Mouse (Mus musculus) hindbrain, embryonic 13.5 days (tissue): ENCODE measurements around the gene Hist1h4c. TPM values are rescaled to one million over a fixed set of nuclear protein-coding genes. Genes with fewer than 3 reads are reported as not detected.

Experiments
- ATAC-seq: fragments of 200-750 bp; cut with Nextera tagmentation; 2 replicates; pipeline ENCODE4 v1.8.0; 2017; ENCODE audit warnings: moderate TSS enrichment; ENCODE audit not compliant: low FRiP score
- H3K27ac ChIP-seq: fragments of 300-500 bp; sonication (generic); 2 replicates; pipeline ENCODE4 v1.5.1; 2015; ENCODE audit warnings: inconsistent platforms, mild to moderate bottlenecking, moderate library complexity
- H3K27me3 ChIP-seq: fragments of 300-500 bp; sonication (generic); 2 replicates; pipeline ENCODE4 v1.6.1; 2015; ENCODE audit warnings: mild to moderate bottlenecking, inconsistent platforms
- H3K36me3 ChIP-seq: fragments of 300-500 bp; sonication (generic); 2 replicates; pipeline ENCODE4 v1.6.1; 2015; ENCODE audit warnings: mild to moderate bottlenecking, inconsistent platforms
- H3K4me1 ChIP-seq: fragments of 300-500 bp; sonication (generic); replicated peaks from 2 replicates; pipeline ENCODE4 v1.6.1; 2015; ENCODE audit warnings: inconsistent platforms
- H3K4me2 ChIP-seq: fragments of 300-500 bp; sonication (generic); 2 replicates; pipeline ENCODE4 v1.6.1; 2015; ENCODE audit warnings: inconsistent platforms, mild to moderate bottlenecking, moderate library complexity
- H3K4me3 ChIP-seq: fragments of 300-500 bp; sonication (generic); 2 replicates; pipeline ENCODE4 v1.5.1; 2015; ENCODE audit warnings: mild to moderate bottlenecking, inconsistent platforms
- H3K9ac ChIP-seq: fragments of 300-500 bp; sonication (generic); 2 replicates; pipeline ENCODE4 v1.6.1; 2015; ENCODE audit warnings: mild to moderate bottlenecking, inconsistent platforms
- H3K9me3 ChIP-seq: fragments of 300-500 bp; sonication (generic); 2 replicates; pipeline ENCODE4 v1.6.1; 2016; ENCODE audit warnings: inconsistent platforms
- WGBS: fragments of 180-500 bp; shearing (Covaris S2); methylation state at CpG from one replicate; pipeline ENCODE4 v1.1.7; 2015; 5-methylcytosine and 5-hydroxymethylcytosine counted together
- polyA plus RNA-seq: library from polyadenylated mRNA; unstranded; fragments of >200 nt; fragmentation: Nextera tagmentation; extraction: Ambion mirVana; gene quantifications from 2 replicates; pipeline ENCODE4 v1.2.1, GENCODE M21; 2015

The Hist1h4c gene
- polyA plus RNA-seq, 1 experiment from 2014 or later = 3.9 TPM

DNA sequence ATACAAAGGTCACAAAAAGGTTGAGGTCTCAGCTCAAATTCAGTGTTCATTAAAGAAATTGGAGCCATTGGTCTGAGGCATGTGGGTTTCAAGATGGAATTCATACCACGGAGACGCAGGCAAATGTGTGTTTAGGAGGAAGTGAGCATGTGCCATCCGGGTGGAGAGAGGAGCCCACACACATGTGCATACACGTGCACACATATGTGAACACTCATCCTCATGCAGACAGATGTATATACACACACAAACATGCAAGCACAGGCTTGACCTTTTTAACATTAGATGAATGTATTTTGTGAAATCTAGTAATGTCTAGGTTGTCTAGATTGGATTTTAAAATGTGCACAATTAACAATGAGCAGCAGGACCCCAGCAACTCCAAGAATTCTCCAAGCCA is 4.0 kb upstream of the Hist1h4c start:
- H3K36me3 ChIP-seq = no peaks in the 10 kb centered on the region
- H3K27me3 ChIP-seq = no peaks in the 10 kb centered on the region
- H3K27ac ChIP-seq = no peak overlapping the region
- no peak for ATAC-seq
- WGBS = 91% methylated on average over 4 of the region's 4 CpGs
- H3K4me1 ChIP-seq = peaks cover 11% of the 10 kb centered on the region
- H3K9me3 ChIP-seq = no peaks in the 10 kb centered on the region
- no peak overlapping the region for H3K4me3 ChIP-seq
- H3K4me2 ChIP-seq = no peak overlapping the region
- H3K9ac ChIP-seq = no peak overlapping the region

GRCm38 (mm10) chr13:23700786-23701520 is 2.7 kb upstream of the Hist1h4c start:
- WGBS = 32% methylated on average over 8 of the region's 8 CpGs
- no peak overlapping the region for H3K9ac ChIP-seq
- H3K4me1 ChIP-seq = peaks cover 11% of the 10 kb centered on the region
- no peak overlapping the region for H3K4me2 ChIP-seq
- H3K36me3 ChIP-seq = no peaks in the 10 kb centered on the region
- no peaks in the 10 kb centered on the region for H3K27me3 ChIP-seq
- H3K9me3 ChIP-seq = no peaks in the 10 kb centered on the region
- no peak for ATAC-seq
- H3K27ac ChIP-seq = no peak overlapping the region
- no peak overlapping the region for H3K4me3 ChIP-seq

GRCm38 (mm10) chr13:23699767-23700166 is 1.5 kb upstream of the Hist1h4c start:
- ATAC-seq = no peak
- WGBS = 67% methylated on average over 3 of the region's 3 CpGs
- Histone ChIP-seq H3K27me3 (no peaks in the 10 kb centered on the region), H3K9me3 (no peaks in the 10 kb centered on the region), H3K4me2 (no peak overlapping the region), H3K36me3 (no peaks in the 10 kb centered on the region), H3K27ac (no peak overlapping the region), H3K4me1 (peaks cover 11% of the 10 kb centered on the region), H3K4me3 (no peak overlapping the region), H3K9ac (no peak overlapping the region)

GRCm38 (mm10) chr13:23698996-23699395 is 742 bp upstream of the Hist1h4c start:
- Histone ChIP-seq H3K4me1 (peaks cover 11% of the 10 kb centered on the region), H3K27ac (peak overlapping the region; percentile 67), H3K4me3 (no peak overlapping the region; the same call in 1 of the 2 replicates), H3K4me2 (peak overlapping the region; percentile 68), H3K9ac (0 out of 2 replicates have a peak overlapping the region, but pooled peaks have one; percentile 10), H3K9me3 (no peaks in the 10 kb centered on the region), H3K27me3 (no peaks in the 10 kb centered on the region), H3K36me3 (no peaks in the 10 kb centered on the region)
- WGBS = 76% methylated on average over 6 of the region's 6 CpGs
- no peak for ATAC-seq

GRCm38 (mm10) chr13:23697491-23698299 is 559 bp downstream of the Hist1h4c start:
- Histone ChIP-seq H3K36me3 (no peaks in the 10 kb centered on the region), H3K4me3 (peak overlapping the region; percentile 45), H3K9ac (peak overlapping the region; percentile 71), H3K4me2 (peak overlapping the region; percentile 68), H3K27ac (peak overlapping the region; percentile 91), H3K4me1 (peaks cover 11% of the 10 kb centered on the region), H3K9me3 (no peaks in the 10 kb centered on the region), H3K27me3 (no peaks in the 10 kb centered on the region)
- ATAC-seq = peak; percentile 84
- under 1% methylated on average over 29 of the region's 32 CpGs for WGBS

GRCm38 (mm10) chr13:23696061-23696474 is 2.2 kb downstream of the Hist1h4c start:
- 61% methylated on average over 15 of the region's 15 CpGs for whole genome bisulfite sequencing
- Histone ChIP-seq H3K4me2 (no peak overlapping the region), H3K4me1 (peaks cover 11% of the 10 kb centered on the region), H3K9ac (no peak overlapping the region), H3K4me3 (no peak overlapping the region), H3K27ac (no peak overlapping the region), H3K27me3 (no peaks in the 10 kb centered on the region), H3K36me3 (no peaks in the 10 kb centered on the region), H3K9me3 (no peaks in the 10 kb centered on the region)
- no peak for ATAC-seq

GRCm38 (mm10) chr13:23695514-23695913 is 2.7 kb downstream of the Hist1h4c start, which contains the start of gene Hist1h1t:
TSS of gene Hist1h1t (plus strand) at chr13:23695814.
- no peaks in the 10 kb centered on the region for H3K36me3 ChIP-seq
- H3K4me2 ChIP-seq = no peak within 1 kb of the TSS
- no peak within 1 kb of the TSS for H3K9ac ChIP-seq
- WGBS = 55% methylated on average over 13 of the region's 13 CpGs
- no peak within 1 kb of the TSS for H3K27ac ChIP-seq
- no peak within 1 kb of the TSS for H3K4me3 ChIP-seq
- no peak for ATAC-seq
- H3K9me3 ChIP-seq = no peaks in the 10 kb centered on the region
- H3K27me3 ChIP-seq = no peaks in the 10 kb centered on the region
- peaks cover 11% of the 10 kb centered on the region for H3K4me1 ChIP-seq

GRCm38 (mm10) chr13:23694956-23695355 is 3.3 kb downstream of the Hist1h4c start:
- no peaks in the 10 kb centered on the region for H3K27me3 ChIP-seq
- H3K4me2 ChIP-seq = no peak overlapping the region
- no peak overlapping the region for H3K4me3 ChIP-seq
- WGBS = 93% methylated on average over 9 of the region's 9 CpGs
- no peaks in the 10 kb centered on the region for H3K9me3 ChIP-seq
- no peak overlapping the region for H3K27ac ChIP-seq
- no peak overlapping the region for H3K9ac ChIP-seq
- H3K4me1 ChIP-seq = peaks cover 11% of the 10 kb centered on the region
- no peak for ATAC-seq
- H3K36me3 ChIP-seq = no peaks in the 10 kb centered on the region

- Histone ChIP-seq H3K9ac (no peak overlapping the region), H3K27me3 (no peaks in the 10 kb centered on the region)
- no peak for ATAC-seq
Measured at GRCm38 (mm10) chr13:23693856-23694440, 4.3 kb downstream of the Hist1h4c start.

DNA sequence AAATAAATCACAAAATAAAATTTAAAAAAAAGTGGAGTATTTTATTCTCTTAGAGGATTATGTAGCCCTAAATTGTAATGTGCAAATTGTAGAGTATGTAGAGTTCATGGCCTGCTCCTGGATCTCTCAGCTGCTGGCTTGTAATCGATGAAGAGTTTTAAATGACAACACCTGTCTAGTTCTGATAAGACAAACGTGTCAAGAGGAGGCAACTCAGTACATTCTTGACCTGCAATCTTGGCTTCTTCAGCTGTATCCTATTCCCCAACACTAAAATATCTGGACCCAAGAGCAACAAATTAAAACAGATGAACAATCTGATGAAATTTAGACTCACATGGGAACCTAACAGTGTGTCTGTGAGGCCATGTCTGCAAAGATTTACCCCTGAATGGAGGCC is 8.8 kb downstream of the Hist1h4c start:
- Histone ChIP-seq H3K4me3 (no peak overlapping the region), H3K4me1 (peaks cover 15% of the 10 kb centered on the region), H3K27ac (no peak overlapping the region), H3K9me3 (no peaks in the 10 kb centered on the region), H3K27me3 (no peaks in the 10 kb centered on the region), H3K36me3 (no peaks in the 10 kb centered on the region), H3K9ac (no peak overlapping the region), H3K4me2 (no peak overlapping the region)
- WGBS = 83% methylated on average over 2 of the region's 2 CpGs
- no peak for ATAC-seq

More at GRCm38 (mm10) chr13:23693856-23694440, 4.3 kb downstream of the Hist1h4c start:
- H3K9me3 ChIP-seq = no peaks in the 10 kb centered on the region
- 88% methylated on average over 6 of the region's 6 CpGs for WGBS
- no peaks in the 10 kb centered on the region for H3K36me3 ChIP-seq
- no peak overlapping the region for H3K4me3 ChIP-seq
- H3K27ac ChIP-seq = no peak overlapping the region
- no peak overlapping the region for H3K4me2 ChIP-seq
- peaks cover 9% of the 10 kb centered on the region for H3K4me1 ChIP-seq

- Histone ChIP-seq H3K36me3 (no peaks in the 10 kb centered on the region), H3K27ac (no peak overlapping the region), H3K9me3 (no peaks in the 10 kb centered on the region), H3K4me1 (peaks cover 15% of the 10 kb centered on the region), H3K27me3 (no peaks in the 10 kb centered on the region), H3K9ac (no peak overlapping the region), H3K4me2 (no peak overlapping the region), H3K4me3 (no peak overlapping the region)
- no peak for ATAC-seq
- 97% methylated on average over 2 of the region's 2 CpGs for WGBS
Measured at GRCm38 (mm10) chr13:23688956-23689355, 9.3 kb downstream of the Hist1h4c start.

- 93% methylated on average over 7 of the region's 7 CpGs for WGBS
- ATAC-seq = no peak
- no peak overlapping the region for H3K4me3 ChIP-seq
Measured at GRCm38 (mm10) chr13:23687907-23688306, 10.3 kb downstream of the Hist1h4c start.

More at GRCm38 (mm10) chr13:23687907-23688306, 10.3 kb downstream of the Hist1h4c start:
- Histone ChIP-seq H3K27me3 (no peaks in the 10 kb centered on the region), H3K36me3 (no peaks in the 10 kb centered on the region), H3K27ac (no peak overlapping the region), H3K4me1 (peaks cover 19% of the 10 kb centered on the region), H3K9me3 (no peaks in the 10 kb centered on the region), H3K9ac (no peak overlapping the region), H3K4me2 (no peak overlapping the region)
